Mouse (Mus musculus) T-helper 2 cell (primary cell): ENCODE data around the gene Cep128.

ENCODE experiments used
- in situ Hi-C: fragments of 300-600 bp; cut with MboI, MseI; formaldehyde crosslinking; loops from one replicate; pipeline ENCODE4 v1.15.1; 2025; ENCODE audit warnings: high pct_unique_total_duplicates

Cep128 gene

GRCm38 (mm10) chr12:91183928-91184327, 200.3 kb downstream of the Cep128 start:
- in situ Hi-C loops, result no loop called here

DNA sequence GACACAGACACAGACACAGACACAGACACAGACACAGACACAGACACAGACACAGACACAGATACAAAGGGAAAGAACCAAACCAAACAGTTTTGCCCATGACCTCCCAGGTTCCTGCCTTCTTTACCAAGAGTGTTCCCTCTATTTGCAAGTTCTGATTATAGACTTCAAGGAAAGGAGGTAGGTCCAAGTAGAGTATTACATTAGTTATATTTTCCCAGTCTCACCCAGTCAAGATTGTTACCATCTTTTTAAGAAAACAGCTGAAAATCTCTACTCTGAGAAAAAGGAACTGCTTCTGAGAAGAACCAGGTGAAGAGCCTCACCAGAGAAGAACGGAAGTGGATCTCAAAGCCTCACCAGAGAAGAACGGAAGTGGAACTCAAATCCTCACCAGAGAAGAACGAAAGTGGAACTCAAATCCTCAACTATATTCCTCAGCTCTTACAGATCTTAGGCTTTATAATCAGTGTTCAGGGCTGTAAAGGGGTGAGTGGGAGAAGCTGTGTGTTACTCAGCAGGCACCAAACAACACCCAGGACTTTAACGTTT, 200.8 kb downstream of the Cep128 start:
- in situ Hi-C loops, result no loop called here

DNA sequence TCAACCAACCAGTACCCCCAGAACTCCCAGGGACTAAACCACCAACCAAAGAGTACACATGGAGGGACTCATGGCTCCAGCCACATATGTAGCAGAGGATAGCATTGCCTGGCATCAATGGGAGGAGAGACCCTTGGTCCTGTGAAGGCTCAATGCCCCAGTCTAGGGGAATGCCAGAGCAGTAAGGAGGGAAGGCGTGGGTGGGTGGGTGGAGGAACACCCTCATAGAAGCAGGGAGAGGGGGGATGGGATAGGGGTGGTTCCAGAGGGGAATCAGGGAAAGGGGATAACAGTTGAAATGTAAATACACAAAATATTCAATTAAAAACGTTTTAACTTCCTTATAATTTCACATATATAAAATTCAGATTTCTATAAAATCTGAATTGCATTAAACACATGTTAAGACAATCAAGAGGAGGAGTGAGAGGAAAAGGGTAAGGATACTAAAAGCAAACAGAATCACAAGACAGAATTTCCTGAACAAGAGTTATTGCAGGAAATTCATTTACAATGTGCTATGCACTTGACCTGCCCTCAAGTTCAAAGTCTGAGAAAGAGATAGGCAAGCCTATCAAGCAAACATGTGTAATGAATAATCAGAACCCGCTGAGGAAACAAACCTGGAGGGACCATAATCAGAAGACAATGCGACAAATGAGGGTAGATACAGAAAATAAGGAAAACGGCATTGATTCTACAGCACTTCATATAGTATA, 207.2 kb downstream of the Cep128 start:
- in situ Hi-C loops, result no loop called here

GRCm38 (mm10) chr12:91171613-91172012, 212.6 kb downstream of the Cep128 start:
- in situ Hi-C loops, result no loop called here

DNA sequence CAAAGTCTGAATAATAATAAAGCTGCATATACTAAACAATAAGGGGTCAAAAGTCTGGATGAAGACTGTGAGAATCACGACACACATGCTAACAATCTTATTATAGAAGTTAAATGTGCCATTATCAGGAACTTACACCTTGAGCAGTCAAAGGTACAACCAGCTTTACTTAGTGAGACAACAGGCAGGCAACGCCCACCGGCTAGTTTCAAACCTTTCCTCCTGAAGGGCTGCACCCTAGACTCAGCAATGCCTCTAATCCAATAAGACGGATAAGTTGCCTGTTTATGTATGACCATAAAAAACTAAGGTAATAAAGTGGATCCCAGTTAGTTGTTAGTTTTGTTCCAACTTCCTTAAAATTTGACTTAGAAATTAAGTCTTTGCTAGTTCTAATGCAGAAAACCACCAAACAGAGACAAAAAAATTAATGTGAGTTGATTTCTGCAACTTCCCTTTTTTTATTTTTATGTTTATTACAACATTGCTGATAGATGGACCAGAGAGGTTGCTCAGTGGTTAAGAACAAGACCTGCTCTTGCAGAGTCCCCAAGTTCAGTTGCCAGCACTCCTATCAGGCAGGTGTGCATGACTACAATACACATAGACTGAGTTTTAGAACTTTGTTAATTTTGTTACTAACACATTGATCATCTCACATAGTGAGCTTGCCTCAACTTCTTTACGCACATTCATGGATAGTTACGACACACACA, 223.0 kb downstream of the Cep128 start:
- in situ Hi-C loops, result no loop called here

- in situ Hi-C loops, result no loop called here
These were observed 225.7 kb downstream of the Cep128 start for GRCm38 (mm10) chr12:91158481-91158880.

DNA sequence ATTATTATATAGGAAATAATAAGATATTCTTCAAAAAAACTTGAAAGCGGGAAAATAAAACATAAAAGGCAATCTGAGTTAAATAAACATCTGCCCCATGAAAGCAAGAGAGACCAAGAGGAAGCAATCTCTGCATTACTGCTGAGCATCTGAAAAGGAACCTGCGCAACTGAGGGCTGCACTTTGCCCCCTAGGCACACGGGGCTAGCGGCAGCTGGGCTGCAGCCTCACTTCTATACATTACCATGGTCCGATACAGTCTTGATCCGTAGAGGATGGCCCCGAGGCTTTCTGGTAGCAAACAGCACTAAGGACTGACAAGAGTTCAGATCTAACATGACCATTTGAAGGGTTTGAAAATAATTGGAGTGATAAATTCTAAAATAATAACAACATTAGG, 230.2 kb downstream of the Cep128 start:
- in situ Hi-C loops, result no loop called here

DNA sequence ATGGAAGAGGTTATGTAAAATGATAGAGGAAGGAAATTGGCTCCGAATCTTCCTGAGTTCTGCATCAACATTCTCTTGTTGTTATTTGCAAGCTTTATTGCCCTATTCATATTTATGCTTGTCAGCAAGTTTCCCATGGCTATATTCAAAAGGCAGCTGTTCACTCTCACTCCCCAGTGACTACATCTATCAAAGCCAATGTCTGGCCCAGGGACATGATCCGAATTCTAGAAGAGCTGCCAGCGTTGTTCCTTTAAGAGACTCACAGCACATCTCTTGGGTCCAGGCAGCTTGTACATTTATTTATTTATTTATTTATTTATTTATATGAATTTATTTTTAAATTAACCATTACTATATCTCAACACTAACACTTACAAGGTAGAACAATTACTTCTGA, 235.1 kb downstream of the Cep128 start:
- in situ Hi-C loops, result no loop called here

- in situ Hi-C loops, result no loop called here
These were observed 249.3 kb downstream of the Cep128 start for GRCm38 (mm10) chr12:91134740-91135517.

DNA sequence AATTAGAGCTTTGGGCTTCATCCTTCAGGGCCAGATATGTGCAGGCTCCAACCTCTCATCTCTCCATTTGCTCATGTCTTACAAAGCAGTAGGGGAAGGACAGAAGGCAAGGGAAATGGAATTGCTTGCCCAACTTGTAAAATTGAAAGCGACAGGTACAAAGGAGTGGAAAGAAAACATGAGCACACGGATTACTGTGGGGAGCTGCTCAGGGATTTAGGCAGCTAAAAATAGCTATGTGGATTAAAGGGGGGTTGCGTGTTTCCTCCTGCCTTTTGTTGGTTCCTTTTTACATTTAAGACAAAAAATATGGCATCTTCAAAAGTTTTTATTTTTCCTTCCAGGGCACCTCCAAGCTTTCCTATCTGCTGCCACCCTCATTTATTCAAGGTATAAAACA, 269.2 kb downstream of the Cep128 start:
- in situ Hi-C loops, result no loop called here

GRCm38 (mm10) chr12:91103316-91103715, 280.9 kb downstream of the Cep128 start:
- in situ Hi-C loops, result no loop called here

DNA sequence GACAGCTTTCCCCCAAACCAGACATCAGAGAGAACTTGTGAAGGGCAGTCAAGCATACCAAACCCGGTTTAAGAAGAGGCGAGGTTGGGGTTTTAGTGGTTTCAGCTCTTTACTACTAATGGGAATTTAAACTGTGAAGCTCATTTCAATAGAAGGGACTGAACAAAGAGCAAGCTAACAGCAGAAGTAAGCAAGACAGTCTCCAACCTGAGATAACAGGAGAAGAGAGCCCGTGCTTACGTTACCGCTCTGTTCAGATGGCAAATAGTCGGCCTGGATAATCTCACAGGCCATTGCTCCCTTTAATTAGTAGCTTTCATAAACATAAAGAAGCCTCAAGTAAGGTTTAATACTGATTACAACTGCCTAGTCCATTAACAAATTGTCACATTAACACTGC, 286.3 kb downstream of the Cep128 start:
- in situ Hi-C loops, result loop anchor here (25.0 kb wide), 1 partner anchor 1386 kb away; no protein-coding TSS in a partner anchor

DNA sequence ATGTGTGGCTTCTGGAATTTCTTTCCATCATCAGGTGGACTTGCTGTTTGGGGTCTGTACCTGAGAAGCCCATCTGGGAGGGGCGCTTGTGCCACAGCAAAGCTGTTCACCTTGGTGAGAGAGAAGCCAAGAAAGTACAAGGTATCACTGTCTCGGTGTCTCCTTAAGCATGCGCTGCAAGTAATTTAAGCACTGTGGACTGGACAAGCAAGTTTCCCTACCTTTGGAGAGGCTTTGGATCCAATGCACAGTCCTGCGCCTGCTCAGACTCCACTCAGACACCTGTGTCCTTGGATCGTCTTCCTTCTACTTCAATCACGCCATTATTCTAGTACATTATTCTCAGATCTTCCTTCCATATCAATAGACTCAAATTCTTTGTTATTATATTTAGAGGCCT, 288.0 kb downstream of the Cep128 start:
- in situ Hi-C loops, result loop anchor here (25.0 kb wide), 1 partner anchor 1384 kb away; no protein-coding TSS in a partner anchor

- in situ Hi-C loops, result loop anchor here (25.0 kb wide), 1 partner anchor 1376 kb away; no protein-coding TSS in a partner anchor
These were observed 295.9 kb downstream of the Cep128 start for GRCm38 (mm10) chr12:91088271-91088670.

DNA sequence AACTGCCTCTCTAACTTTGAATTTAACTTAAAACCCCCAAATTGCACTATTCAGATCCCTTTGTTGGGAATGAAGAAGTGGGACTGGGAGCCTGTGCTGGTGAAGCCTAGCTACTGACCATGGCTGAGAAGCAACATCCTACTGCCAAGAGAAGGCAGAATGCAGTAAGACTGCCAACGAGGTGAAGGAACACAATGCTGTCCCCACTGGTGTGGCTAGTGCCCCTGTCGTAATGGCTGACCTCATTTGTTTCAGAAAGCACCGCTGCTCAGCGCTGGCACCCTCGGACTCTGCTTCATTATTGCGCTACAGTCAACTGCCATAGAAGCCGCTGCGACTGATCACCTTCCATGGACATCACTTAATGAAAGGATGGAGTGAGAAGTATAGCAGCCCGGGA, 298.2 kb downstream of the Cep128 start:
- in situ Hi-C loops, result loop anchor here (25.0 kb wide), 1 partner anchor 1374 kb away; no protein-coding TSS in a partner anchor

DNA sequence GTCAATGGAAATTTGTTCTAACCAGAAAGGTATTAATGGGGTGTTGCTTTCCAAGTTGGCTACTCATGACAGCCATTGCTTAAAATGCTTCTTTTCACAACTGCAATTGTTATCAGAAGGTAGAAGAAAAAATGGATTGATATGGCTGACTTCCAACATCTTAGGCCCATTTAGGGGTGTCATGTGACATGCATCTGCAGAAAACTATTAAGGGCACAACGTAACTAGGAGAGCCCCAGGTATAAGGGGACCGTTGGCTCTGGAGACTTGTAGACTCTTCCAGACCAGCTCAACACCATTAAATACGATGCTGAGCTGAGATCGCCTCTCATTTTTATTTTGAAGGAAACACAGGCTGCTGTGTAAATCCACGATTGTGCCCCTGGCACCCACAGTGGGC, 308.6 kb downstream of the Cep128 start:
- in situ Hi-C loops, result loop anchor here (10.0 to 25.0 kb wide), 2 partner anchors 691 to 1363 kb away; no protein-coding TSS in a partner anchor

DNA sequence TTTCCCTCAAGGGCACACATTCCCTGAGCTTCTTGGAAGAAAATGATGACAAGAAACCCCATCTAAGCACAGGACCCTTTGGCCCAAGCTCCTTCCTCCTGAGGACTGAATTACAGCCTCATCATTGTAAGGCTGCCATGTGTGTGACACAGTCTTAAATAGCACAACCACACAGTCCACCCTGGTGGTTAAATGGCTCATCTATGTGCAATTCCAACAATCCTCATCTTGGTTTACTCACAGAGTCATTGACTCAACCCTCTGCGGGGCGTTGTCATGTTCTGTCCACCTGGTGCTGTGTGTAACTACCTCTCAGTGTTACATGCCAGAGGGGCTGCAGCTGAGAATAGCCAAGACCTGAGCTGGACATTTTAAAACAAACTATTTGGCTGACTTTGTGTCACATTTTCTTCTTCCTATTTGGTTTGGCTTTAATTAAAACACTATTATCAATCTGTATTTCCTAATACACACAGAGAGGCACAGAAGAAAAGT, 313.6 kb downstream of the Cep128 start:
- in situ Hi-C loops, result loop anchor here (10.0 kb wide), 1 partner anchor 686 kb away; no protein-coding TSS in a partner anchor

GRCm38 (mm10) chr12:91067083-91067441, 317.1 kb downstream of the Cep128 start:
- in situ Hi-C loops, result no loop called here

DNA sequence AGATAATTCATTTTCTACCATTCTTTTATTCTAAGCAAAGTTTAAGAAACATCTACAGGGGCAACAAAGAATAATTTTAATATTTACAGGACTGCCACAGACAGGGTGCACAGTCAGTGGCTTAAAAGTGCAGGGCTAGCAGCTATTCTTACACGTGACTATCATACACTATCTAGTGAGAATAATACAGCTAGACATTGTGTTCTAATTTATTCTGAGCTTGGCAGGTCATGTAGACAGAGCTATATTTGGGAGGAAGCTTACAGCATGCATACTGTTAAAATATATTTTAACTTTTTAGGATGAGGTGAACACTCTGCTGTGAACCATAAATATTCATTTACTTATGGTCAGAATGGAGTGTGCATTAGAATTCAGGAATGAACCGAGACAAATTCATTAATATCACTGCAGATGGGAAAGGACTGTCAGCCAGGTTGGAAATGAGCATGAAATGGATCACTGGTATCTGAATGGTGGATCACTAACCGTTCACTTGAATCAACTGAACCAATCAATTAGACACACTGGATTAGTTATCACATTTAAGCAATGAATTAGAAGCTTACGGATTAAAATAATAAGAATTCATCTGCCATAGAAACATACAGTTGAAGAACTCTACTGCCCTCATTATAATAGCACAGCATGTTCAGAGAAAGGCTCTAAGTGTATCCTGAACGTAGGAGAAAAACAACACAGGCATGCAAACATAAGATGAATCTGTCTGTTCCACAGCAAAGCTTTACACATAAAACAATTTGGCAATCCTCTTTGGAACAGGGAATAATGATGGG, 317.7 kb downstream of the Cep128 start:
- in situ Hi-C loops, result no loop called here

DNA sequence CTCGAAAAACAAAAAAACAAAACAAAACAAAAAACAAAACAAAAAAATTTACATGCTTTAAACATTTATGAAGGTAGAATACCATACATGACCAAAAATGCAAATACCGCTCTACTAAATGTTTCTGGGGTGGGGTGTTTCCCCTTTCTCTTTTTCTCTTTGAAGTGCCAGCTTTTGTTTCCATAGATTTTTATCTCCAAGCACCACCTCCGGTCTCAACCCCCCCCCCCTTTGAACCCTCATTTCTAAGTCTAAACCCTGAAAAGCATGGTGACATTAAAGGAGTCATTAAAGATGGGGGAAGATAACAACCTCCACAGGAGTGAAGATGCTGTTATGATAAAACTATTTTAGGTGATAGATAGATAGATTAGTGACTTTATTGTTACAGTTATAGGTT, 318.8 kb downstream of the Cep128 start:
- in situ Hi-C loops, result no loop called here
